Mouse (Mus musculus): ENCODE measurements around the gene Hao1. TPM values are rescaled to one million over a fixed set of nuclear protein-coding genes. Genes with fewer than 3 reads are reported as not detected.

The Hao1 gene
- not detected in 2 replicates for polyA plus RNA-seq (2016; fragmentation: Nextera tagmentation; extraction: Ambion mirVana)

GRCm38 (mm10) chr2:134554221-134554727 is at the start of gene Hao1:
Hao1 (minus strand) TSS chr2:134554368.
- ATAC-seq (ENCODE audit: insufficient number of reproducible peaks, insufficient read depth, low FRiP score, low TSS enrichment, low read depth): no peak
- no peaks in the 10 kb centered on the region for H3K4me1 ChIP-seq (replicated peaks)
- 85% methylated on average over 8 of the region's 8 CpGs for WGBS
- H3K27ac ChIP-seq: no peak within 1 kb of the TSS
- H3K27me3 ChIP-seq: no peaks in the 10 kb centered on the region
- no peak within 1 kb of the TSS for H3K4me2 ChIP-seq
- no peak within 1 kb of the TSS for H3K4me3 ChIP-seq (replicated peaks)
- no peaks in the 10 kb centered on the region for H3K36me3 ChIP-seq
- no peaks in the 10 kb centered on the region for H3K9me3 ChIP-seq
- H3K9ac ChIP-seq (replicated peaks): no peak within 1 kb of the TSS

GRCm38 (mm10) chr2:134591081-134591694 is 37.0 kb upstream of the Hao1 start:
- H3K9ac ChIP-seq (replicated peaks): no peak overlapping the region
- H3K9me3 ChIP-seq: no peaks in the 10 kb centered on the region
- H3K4me2 ChIP-seq: no peak overlapping the region
- no peak overlapping the region for H3K27ac ChIP-seq
- H3K4me3 ChIP-seq (replicated peaks): no peak overlapping the region
- ATAC-seq (ENCODE audit: insufficient number of reproducible peaks, insufficient read depth, low FRiP score, low TSS enrichment, low read depth): no peak
- WGBS: 94% methylated on average over 6 of the region's 6 CpGs
- H3K27me3 ChIP-seq: no peaks in the 10 kb centered on the region
- H3K36me3 ChIP-seq: 0 out of 2 replicates have a peak, but pooled peaks cover 10% of the 10 kb centered on the region
- H3K4me1 ChIP-seq (replicated peaks): no peaks in the 10 kb centered on the region

GRCm38 (mm10) chr2:134585243-134585642 is 31.1 kb upstream of the Hao1 start:
- Histone ChIP-seq H3K9ac (replicated peaks) (no peak overlapping the region), H3K9me3 (no peaks in the 10 kb centered on the region), H3K36me3 (no peaks in the 10 kb centered on the region), H3K4me1 (replicated peaks) (no peaks in the 10 kb centered on the region), H3K27ac (no peak overlapping the region), H3K4me3 (replicated peaks) (no peak overlapping the region), H3K4me2 (no peak overlapping the region), H3K27me3 (no peaks in the 10 kb centered on the region)
- no peak for ATAC-seq (ENCODE audit: insufficient number of reproducible peaks, insufficient read depth, low FRiP score, low TSS enrichment, low read depth)
- 83% methylated on average over 4 of the region's 4 CpGs for WGBS

GRCm38 (mm10) chr2:134559422-134559821 is 5.3 kb upstream of the Hao1 start:
- H3K27me3 ChIP-seq: no peaks in the 10 kb centered on the region
- no peak overlapping the region for H3K4me2 ChIP-seq
- no peak overlapping the region for H3K9ac ChIP-seq (replicated peaks)
- H3K9me3 ChIP-seq: peaks cover 12% of the 10 kb centered on the region
- H3K27ac ChIP-seq: no peak overlapping the region
- H3K4me1 ChIP-seq (replicated peaks): no peaks in the 10 kb centered on the region
- ATAC-seq (ENCODE audit: insufficient number of reproducible peaks, insufficient read depth, low FRiP score, low TSS enrichment, low read depth): no peak
- no peaks in the 10 kb centered on the region for H3K36me3 ChIP-seq
- no peak overlapping the region for H3K4me3 ChIP-seq (replicated peaks)
- WGBS: 88% methylated on average over 3 of the region's 3 CpGs

- Histone ChIP-seq H3K4me3 (replicated peaks) (no peak overlapping the region), H3K36me3 (no peaks in the 10 kb centered on the region), H3K9ac (replicated peaks) (no peak overlapping the region), H3K9me3 (no peaks in the 10 kb centered on the region), H3K4me2 (no peak overlapping the region), H3K4me1 (replicated peaks) (no peaks in the 10 kb centered on the region), H3K27me3 (no peaks in the 10 kb centered on the region), H3K27ac (no peak overlapping the region)
- no peak for ATAC-seq (ENCODE audit: insufficient number of reproducible peaks, insufficient read depth, low FRiP score, low TSS enrichment, low read depth)
These were observed 1.8 kb downstream of the Hao1 start for GRCm38 (mm10) chr2:134552358-134552757.

GRCm38 (mm10) chr2:134549770-134550169 is 4.4 kb downstream of the Hao1 start:
- WGBS: 28% methylated on average over 4 of the region's 4 CpGs

GRCm38 (mm10) chr2:134545116-134545515 is 9.1 kb downstream of the Hao1 start:
- Histone ChIP-seq H3K9me3 (no peaks in the 10 kb centered on the region), H3K4me3 (replicated peaks) (no peak overlapping the region), H3K4me1 (replicated peaks) (no peaks in the 10 kb centered on the region), H3K27ac (no peak overlapping the region), H3K36me3 (no peaks in the 10 kb centered on the region), H3K4me2 (no peak overlapping the region), H3K27me3 (no peaks in the 10 kb centered on the region), H3K9ac (replicated peaks) (no peak overlapping the region)
- 68% methylated on average over 5 of the region's 5 CpGs for WGBS
- no peak for ATAC-seq (ENCODE audit: insufficient number of reproducible peaks, insufficient read depth, low FRiP score, low TSS enrichment, low read depth)

More at GRCm38 (mm10) chr2:134549770-134550169, 4.4 kb downstream of the Hao1 start:
- Histone ChIP-seq H3K36me3 (no peaks in the 10 kb centered on the region), H3K9me3 (no peaks in the 10 kb centered on the region), H3K4me1 (replicated peaks) (no peaks in the 10 kb centered on the region), H3K27ac (no peak overlapping the region), H3K9ac (replicated peaks) (no peak overlapping the region), H3K4me3 (replicated peaks) (no peak overlapping the region), H3K4me2 (no peak overlapping the region), H3K27me3 (no peaks in the 10 kb centered on the region)
- ATAC-seq (ENCODE audit: insufficient number of reproducible peaks, insufficient read depth, low FRiP score, low TSS enrichment, low read depth): no peak

GRCm38 (mm10) chr2:134544321-134545065 is 9.7 kb downstream of the Hao1 start:
- Histone ChIP-seq H3K36me3 (no peaks in the 10 kb centered on the region), H3K4me1 (replicated peaks) (no peaks in the 10 kb centered on the region), H3K27ac (no peak overlapping the region), H3K27me3 (no peaks in the 10 kb centered on the region), H3K4me3 (replicated peaks) (no peak overlapping the region), H3K9ac (replicated peaks) (no peak overlapping the region), H3K4me2 (no peak overlapping the region), H3K9me3 (no peaks in the 10 kb centered on the region)
- ATAC-seq (ENCODE audit: insufficient number of reproducible peaks, insufficient read depth, low FRiP score, low TSS enrichment, low read depth): no peak
- WGBS: 83% methylated on average over 8 of the region's 8 CpGs

GRCm38 (mm10) chr2:134543501-134543900 is 10.7 kb downstream of the Hao1 start:
- no peaks in the 10 kb centered on the region for H3K27me3 ChIP-seq
- no peak overlapping the region for H3K4me3 ChIP-seq (replicated peaks)
- WGBS: 59% methylated on average over 2 of the region's 2 CpGs
- no peaks in the 10 kb centered on the region for H3K9me3 ChIP-seq
- no peaks in the 10 kb centered on the region for H3K36me3 ChIP-seq
- H3K27ac ChIP-seq: no peak overlapping the region
- H3K4me2 ChIP-seq: no peak overlapping the region
- ATAC-seq (ENCODE audit: insufficient number of reproducible peaks, insufficient read depth, low FRiP score, low TSS enrichment, low read depth): no peak
- H3K9ac ChIP-seq (replicated peaks): no peak overlapping the region
- no peaks in the 10 kb centered on the region for H3K4me1 ChIP-seq (replicated peaks)

- Histone ChIP-seq H3K9ac (replicated peaks) (no peak overlapping the region), H3K4me1 (replicated peaks) (no peaks in the 10 kb centered on the region), H3K27me3 (no peaks in the 10 kb centered on the region), H3K4me2 (no peak overlapping the region), H3K36me3 (no peaks in the 10 kb centered on the region), H3K4me3 (replicated peaks) (no peak overlapping the region), H3K27ac (no peak overlapping the region), H3K9me3 (no peaks in the 10 kb centered on the region)
- ATAC-seq (ENCODE audit: insufficient number of reproducible peaks, insufficient read depth, low FRiP score, low TSS enrichment, low read depth): no peak
- WGBS: 48% methylated on average over 5 of the region's 5 CpGs
These were observed 13.1 kb downstream of the Hao1 start for GRCm38 (mm10) chr2:134541019-134541418.

- H3K4me1 ChIP-seq (replicated peaks): no peaks in the 10 kb centered on the region
- 53% methylated on average over 4 of the region's 4 CpGs for WGBS
- no peaks in the 10 kb centered on the region for H3K9me3 ChIP-seq
- H3K4me2 ChIP-seq: no peak overlapping the region
- no peak overlapping the region for H3K9ac ChIP-seq (replicated peaks)
- no peaks in the 10 kb centered on the region for H3K27me3 ChIP-seq
- ATAC-seq (ENCODE audit: insufficient number of reproducible peaks, insufficient read depth, low FRiP score, low TSS enrichment, low read depth): no peak
- no peak overlapping the region for H3K27ac ChIP-seq
- H3K36me3 ChIP-seq: no peaks in the 10 kb centered on the region
- no peak overlapping the region for H3K4me3 ChIP-seq (replicated peaks)
These were observed 15.7 kb downstream of the Hao1 start for GRCm38 (mm10) chr2:134538451-134538850.
